Mouse (Mus musculus): ENCODE results near the gene Optn. TPM values are rescaled to one million over a fixed set of nuclear protein-coding genes. Genes with fewer than 3 reads are reported as not detected.

Gene Optn
- total RNA-seq, 2 experiments from 2014 or later = 23.5 to 26.4 TPM

DNA sequence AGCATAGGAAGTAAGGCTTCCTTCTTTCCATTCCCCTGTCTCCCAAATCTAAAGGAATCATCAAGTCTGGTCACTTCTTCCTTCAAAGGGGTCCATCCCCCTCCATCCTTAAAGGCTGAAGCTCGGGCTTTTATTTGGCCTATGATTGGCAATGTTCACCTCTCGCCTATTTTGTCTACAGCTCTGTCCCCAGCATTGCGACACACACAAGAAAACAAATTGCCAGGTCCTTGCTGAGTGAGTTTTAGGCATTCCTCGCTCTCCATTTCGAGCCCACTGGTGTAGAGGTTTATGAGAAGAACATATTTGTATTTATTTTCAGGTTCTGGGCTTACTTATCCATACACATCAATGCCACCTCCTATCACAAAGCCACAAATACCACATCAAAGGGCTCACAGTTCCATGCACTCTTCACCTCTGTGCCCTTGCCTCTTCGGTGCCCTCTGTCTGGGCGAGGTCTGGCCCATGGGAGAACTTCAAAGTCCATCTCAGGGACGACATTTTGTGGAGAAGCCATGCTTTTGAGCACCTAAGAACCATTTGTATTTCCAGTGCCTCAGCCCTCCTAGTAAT lies 2.6 kb downstream of the Optn start:
- DNase-seq = no peak

DNA sequence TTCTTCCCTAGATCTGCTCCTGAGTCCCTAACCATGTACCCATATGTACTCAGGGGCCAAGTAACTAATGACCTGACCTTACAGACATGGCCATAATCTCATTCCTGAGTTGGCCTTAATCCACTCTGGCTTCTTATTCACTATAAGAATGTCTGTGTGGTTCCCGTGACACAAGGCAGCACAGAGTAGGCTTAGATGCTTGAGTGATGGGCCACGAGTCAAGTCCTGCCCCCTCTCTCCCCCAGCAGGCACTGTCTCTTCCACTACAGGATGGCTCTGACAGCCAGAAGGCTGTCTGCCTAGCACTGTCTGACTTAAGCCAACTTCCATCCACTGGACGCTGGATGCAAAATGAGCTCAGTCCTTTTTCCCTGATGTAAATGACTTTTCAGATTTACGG lies 3.9 kb downstream of the Optn start:
- DNase-seq = no peak

DNA sequence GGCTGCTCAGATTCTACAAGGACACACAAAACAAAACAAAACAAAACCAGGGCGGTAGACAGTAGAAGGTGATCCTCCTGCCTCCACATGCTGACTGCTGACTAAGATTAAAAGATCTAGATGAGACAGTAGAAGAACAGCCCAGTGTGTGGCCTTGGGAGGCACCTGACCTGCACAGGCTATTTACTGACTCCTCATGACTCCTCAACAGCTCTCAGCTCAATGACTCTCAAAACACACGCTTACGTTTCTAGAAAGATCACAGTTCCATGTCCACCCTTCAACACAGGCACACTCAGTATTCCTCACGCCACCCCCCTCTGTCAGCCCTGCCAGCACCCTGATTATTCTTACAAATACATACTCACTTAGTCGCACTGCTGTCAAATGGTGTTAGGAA lies 5.4 kb downstream of the Optn start:
- DNase-seq = no peak

DNA sequence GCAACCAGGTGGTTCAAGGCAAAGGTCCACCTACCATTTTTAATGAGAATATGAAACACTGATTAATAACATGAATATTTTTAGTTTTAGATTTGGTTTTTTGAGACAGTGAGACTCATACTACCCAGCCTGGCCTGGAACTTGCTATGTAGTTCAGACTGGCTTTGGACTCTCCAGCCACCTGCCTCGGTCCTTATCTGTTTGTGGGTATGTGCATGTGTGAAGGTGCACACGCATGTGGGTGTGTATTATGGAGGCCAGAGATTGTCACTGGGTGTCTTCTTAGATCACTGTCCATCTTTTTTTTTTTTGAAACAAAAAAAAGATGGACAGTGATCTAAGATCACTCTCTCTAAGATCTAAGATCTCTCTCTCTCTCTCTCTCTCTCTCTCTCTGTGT lies 13.3 kb downstream of the Optn start:
- no peak for DNase-seq

DNA sequence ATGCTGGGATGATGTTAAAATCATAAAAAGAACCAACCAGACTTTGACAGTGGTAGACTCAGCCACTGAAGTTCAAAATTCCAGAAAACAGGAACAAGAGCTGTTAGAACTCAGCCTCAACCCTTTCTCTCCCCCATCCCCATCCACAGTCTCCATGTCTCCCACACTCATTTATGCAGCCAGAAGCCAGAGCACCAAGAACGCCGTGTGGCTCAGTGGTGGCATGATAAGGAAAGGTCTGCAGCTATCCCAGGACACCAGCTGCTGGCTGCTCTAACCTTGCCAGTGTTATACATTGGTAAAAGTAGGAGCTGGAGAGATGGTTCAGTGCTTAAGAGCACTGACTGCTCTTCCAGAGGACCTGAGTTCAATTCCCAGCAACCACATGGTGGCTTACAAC lies 16.8 kb downstream of the Optn start:
- DNase-seq = no peak

DNA sequence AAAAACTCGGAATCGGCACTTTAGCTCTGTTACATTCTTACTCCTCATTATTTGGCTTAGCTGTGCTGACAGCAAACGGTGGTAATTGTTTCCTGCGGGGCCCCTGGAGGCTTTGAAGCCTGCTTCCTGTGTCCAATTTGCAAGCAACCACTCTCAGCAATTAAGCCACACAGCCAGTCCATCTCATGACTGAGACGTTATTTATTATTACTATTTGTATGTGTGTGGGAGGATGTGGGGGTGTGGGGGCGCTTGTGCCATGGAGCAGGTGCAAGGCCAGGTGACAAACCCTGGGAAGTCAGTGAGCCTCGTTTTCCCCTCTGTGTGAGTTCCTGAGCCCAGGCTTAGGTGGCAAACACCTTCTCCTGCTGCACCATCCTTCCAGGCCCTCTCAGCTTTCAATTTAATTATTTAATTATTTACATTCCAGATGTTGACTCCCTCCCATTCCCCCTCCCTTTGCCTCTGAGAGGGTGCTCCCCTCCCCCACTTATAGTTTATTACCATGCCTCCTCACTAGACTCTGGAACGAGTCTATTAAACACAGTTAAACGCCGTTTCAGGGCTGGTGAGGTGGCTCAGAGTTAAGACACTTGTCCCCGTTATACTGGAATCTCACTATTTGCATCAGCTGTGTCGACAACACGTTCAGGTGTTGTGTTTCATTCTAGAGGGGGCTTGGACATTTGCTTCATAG lies 18.4 kb downstream of the Optn start:
- no peak for DNase-seq

DNA sequence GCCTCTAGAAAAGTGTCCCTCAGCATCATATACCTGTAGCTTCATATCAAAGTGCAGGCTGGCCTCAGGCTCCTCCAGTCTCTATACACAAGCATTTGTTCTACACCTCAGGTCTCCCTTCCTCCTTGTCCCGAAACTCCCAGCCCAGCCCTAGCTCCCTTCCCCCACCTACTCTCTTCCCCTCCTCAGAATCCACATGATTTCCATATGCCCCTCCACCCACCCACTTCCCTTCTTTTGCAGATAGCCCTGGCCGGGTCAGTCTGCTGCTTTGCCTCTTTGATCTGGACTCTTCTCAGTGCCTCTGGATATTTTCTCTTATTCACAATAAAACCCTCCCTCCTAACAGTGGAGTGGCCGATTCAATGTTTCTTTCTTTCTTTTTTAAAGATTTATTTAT lies 19.5 kb downstream of the Optn start:
- no peak for DNase-seq

DNA sequence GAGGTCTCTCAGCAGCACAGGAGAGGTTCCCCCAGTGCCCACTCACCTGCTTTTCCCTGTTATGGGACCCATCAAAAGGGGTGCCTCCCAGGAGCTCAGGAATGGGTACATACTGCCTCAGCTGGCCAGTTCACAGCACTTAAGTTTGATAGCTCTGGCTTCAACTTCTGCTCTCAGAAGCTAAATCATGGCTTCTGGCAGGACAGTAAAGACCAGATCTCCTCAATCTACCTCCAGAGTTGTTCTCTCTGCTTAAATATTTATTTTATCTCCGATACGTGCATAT lies 20.4 kb downstream of the Optn start:
- no peak for DNase-seq

DNA sequence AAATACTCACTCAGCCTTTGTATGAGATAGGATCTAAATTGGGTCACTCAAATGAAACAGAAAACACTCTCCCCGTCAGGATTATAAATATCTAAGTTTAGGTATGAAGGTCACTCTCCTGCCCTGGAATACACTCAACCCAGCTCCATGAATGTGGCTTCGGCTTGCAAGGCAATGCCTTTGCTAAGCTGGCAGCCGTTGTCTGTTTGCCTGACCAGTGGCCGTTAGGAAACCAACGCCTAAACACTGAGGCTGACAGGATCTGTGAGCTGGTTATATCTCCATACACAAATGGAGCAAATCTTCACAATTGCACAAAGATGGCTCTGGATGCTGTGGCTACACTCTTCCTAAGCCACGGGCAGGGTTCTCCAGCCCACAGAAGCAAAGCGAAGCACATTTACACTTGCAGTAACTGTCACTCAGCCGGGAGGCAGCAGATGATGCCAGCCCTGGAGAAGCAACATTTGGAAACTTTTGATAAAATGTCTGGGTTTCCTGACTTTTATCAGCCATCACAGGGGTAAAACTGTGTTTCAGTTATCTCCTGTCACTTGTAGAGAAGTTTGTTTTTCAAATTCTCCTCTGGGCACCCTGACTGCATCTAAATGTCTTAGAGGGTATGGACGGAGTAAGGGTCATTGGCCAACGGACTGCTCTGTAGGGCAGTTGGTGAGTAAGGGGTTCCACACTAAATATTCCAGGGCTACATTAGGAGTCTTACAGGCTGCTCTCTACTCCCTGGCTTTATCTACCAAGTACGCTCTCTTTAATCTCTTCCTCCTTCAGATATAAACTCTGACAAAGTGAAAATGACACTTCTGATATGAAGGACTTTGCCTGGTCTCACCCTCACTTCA lies 21.0 kb downstream of the Optn start:
- peak; percentile 14 for DNase-seq

DNA sequence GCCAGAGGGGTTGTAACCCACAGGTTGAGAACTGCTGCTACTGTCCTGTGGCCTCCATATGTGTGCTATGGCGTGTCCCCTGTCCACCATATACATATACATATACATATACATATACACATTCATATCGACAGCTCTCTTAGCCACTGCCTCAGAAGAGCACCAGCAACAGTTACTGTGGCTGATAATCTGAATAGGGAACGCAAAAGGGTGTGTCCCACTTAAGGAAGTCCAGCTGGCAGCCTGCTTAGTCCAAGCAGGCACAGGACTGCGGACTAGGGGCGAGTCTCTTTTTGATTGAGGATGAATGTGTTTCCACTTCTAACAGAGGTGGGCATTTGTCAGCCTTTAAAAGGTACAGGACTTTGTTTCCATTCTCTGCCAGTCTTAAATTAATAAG lies 22.0 kb downstream of the Optn start:
- no peak for DNase-seq

DNA sequence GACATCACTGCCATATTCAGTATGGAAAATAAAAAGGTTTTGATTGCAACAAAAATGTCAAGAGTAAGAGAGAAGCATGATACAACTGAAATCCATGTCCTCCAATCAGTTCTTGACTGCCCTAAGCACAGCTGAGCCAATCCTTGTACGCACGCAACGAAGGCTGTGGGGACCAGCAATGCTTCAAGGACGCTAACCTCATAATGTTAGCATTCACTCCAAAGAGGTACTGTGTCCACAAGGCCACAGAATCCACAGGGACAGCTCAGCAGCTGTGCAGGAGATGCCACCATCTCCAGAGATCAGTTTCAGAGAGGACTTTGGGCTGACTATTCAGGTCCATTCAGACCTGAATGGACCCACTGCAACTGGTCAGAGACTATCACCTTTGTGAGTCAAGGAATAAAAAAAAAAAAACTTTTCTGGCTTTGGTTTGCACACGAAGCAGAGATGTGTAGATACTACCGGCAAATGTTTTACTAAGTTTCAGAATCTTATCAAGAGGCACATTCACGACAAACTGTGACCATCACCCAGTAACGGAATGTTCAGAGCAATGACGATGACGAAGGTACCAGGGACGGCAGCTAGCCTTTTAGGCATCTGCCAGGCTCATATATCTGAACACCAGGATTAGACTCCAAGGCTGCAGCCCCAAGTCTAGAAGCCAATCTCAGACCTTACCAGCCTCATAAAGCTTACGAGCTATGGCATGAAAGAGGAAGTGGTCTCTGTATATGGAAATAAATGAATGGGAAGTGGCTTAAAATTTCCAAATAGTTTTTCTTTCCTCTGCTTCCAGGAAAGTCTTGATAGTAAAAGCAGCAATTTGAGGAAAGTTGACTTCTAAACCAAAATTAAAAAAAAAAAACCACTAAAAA lies 23.3 kb downstream of the Optn start:
- no peak for DNase-seq

DNA sequence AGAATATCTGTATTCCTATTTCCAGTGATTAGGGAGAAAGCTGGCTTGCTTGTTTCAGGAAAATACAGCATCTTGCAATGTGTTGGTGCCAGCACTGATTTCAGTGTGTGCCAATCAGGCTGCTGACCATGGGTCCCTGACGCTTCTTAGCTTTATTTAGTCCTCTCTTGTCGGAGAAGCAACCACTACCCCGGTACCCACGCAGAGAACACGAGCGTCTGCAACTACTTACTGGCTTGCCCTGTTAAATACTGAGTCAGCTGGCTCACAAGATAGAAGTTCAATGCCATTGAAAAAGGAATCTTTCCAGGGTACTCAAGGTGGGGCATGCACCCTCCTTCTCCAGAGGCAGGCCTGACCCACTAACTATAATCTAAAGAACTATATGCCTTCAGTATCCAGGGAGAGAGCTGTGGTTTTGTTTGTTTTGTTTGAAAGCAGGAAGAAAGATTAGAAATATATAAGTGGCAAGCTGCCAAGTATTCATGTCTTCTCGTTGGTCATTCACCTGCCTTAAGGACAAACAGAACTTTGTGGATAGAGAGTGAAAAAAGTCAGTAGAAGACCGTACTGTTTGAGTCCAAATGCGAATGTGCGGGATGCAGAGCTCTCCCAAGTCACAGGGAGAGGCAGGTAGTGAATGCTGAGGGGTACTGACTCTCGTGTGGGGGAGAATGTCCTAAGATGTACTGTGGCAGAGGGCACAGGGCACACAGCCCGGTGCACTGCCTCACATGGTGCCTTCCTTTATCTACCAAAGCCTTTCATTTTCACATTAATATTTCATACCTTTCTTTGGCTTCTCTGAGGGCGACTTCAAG lies 24.3 kb downstream of the Optn start:
- DNase-seq = no peak

DNA sequence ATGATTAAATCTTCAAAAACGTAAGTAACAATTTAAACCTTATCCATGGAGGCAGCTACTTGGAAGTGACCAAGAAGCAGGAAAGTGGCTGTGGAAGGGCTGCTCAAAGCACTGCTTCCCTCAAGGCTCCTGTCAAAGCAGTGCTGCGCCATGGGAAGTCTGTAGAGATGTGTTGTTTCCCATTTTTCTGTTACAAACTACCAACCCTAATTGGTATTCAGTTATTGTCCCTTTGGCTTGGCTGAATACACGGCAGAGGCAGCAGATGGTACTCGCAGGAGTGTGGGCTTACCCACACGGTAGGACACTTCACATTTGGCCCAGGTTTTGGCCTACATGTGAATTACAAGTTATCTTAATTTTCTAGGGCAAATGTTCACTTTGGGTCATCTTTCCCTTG lies 25.5 kb downstream of the Optn start:
- DNase-seq = no peak

DNA sequence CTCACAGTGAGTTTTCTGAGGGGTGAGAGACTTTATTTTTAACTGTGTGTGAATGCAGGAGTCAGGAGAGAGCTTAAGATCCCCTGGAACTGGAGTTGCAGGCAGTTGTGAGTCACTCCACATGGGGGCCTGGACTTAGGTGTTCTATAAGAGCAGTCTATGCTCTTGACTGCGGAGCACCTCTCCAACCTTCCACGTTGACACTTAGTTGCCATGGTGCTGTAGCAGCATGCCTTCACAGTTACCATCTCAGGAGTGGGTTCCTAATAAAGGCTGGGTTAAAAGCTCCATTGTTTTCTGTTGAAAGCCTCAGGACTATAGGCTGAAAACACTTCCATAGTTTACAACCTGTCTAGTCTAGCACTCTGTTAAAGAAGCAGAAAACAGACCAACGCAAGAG lies 26.5 kb downstream of the Optn start:
- DNase-seq = no peak

DNA sequence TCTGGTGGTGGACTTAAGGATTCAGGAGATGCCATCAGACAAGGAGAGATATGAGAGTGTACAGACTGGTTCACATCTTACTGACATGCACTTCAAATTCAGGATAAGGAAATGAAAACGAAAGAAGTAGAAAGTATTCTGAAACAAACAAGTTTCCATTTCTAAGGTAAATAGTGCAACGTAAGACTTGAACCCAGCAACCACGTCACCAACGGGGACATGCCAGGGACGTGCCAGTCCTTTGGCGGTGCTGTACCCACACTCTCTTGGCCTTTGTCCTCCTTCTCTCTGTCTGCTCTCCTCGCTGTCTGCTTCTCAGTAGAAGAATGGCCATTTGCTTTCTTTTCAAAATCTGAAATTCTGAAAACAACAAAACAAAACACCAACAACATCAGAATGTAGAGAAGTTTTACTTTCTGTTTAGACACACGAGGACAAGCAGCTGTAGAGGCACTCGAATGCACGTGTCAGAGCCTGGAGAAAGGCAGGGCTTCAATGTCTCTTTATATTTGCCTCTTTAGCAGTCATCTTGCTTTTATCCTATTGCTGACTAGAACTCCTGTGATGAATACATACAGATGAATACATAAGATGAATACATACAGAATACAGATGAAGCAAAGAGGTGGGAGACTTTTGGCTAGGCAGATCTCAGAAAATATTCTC lies 27.3 kb downstream of the Optn start:
- no peak for DNase-seq

DNA sequence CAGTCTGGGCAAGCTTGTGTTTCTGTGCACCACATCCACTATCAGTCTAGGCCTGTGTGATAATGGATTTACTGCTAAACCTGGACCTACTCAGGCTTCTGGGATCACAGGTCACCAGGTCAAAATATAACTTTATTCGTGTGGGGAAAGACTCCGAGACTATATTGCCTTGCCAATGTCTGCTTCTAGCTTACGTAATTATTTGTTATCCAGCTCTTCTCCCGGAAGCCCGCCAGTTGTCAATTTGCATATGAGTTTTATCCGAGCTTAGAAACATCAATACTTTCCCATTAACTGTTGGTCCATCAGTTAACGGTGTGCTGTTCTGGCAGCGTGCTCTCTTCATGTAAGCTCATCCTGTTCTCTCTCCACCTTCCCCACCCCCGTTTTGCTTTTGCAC lies 28.6 kb downstream of the Optn start:
- DNase-seq = no peak

DNA sequence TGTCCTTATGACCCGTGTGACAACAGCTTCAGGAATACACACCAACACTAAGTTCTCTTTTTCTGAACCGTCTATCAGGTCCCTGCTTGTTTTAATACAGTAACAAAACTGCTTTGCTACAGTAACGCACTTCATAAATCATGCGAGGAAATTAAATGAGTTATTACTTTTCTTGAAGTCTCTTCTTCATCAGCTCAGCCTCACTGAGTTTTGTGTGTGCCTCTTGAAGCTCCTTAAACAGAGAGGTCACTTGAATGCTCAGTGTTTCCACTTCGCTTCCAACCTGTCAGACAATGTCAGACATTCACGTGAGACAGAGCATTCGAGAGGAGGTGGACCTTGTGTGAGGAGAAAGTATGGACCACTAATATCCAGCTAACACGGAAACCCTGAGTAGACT lies 29.1 kb downstream of the Optn start:
- no peak for DNase-seq

DNA sequence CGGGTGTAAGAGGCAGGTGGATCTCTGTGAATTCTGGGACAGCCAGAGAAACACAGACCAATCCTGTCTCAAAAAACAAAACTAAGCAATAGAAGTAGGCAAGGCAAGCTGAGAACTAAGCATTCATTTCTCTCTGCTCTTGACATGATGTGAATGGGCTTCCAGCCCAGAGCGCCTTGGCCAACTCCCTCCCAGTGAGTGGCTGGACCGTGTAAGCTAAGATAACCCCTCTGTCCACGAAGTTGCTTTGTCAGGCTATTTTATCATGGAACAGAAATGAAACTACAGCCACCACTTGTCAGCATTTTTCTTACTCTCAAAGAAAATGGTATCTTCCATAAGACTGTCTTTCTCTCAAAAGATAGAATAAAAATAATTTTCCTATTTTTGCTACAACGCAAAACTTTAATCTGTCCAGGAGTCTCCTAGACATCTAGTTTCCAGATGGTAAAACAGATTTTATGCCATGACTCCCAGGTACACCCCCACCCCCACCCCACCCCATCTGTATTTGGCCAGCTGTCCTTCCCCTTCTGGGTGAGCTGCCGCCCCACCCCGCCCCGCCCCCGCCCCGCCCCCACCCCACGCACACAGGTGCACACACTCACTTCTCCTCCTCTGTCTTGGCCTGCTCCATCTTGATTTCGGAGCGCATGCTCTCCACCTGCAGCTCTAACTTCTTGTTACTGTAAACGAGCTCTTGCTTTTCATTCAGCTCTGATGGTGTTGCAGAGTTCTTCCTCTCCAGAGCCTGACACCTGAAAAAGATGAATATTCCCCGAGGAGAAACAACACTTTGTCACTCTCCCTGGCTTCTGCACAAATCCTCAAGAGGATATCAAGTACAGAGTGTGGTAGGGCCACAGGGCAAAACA lies 30.1 kb downstream of the Optn start:
- no peak for DNase-seq

DNA sequence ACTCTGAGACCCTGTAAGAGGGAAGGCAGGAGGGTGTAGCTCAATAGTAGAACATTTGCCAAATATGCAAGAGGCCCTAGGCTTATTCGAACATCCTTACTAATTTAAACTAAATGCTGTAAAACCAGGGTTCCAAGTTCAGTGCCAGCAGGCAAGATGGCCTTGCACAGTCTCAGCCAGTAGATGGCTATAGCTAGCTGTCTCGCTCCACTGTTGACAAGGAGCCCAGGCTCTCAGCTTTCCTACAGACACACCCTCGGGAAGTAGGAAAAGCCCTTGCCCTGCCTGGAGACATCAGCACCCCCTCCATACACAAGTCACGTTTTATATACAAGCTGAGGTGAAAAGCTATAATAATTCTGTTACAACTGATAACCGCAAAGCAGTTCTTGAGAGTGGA lies 31.2 kb downstream of the Optn start:
- DNase-seq = no peak

DNA sequence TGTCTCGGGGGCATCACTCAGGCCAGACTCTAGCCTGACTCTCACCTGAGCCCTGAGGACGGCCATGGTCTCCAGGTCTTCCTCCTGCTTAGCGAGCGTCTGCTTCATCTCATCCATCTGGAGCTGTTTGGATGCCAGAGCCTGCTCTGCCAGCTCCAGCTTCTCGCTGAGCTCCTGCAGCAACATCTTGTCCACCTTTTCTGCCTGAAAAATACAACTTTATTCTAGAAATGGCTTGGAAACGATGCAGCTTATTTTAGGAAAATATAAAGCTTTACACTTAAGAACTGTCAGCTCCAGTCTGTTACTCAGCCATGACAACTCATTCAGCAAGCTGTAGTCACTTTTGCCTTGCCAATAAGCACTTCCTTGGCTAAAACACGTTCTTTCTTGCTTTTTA lies 32.6 kb downstream of the Optn start:
- DNase-seq = no peak

Data from gastrocnemius, postnatal 10 days (tissue).